Mouse (Mus musculus) kidney, adult 9 months (tissue): Measurements from ENCODE around the gene Elovl5.

Experiments used
- DNase-seq: peaks from one replicate; pipeline ENCODE4 v3.0.0; 2022

Gene Elovl5

GRCm38 (mm10) chr9:77929296-77929695 is 12.1 kb downstream of the Elovl5 start:
- DNase-seq, result no peak

GRCm38 (mm10) chr9:77930036-77930859 is 13.1 kb downstream of the Elovl5 start:
- DNase-seq, result no peak

- no peak for DNase-seq
These were observed 13.7 kb downstream of the Elovl5 start for GRCm38 (mm10) chr9:77930860-77931184.

GRCm38 (mm10) chr9:77931740-77932139 is 14.6 kb downstream of the Elovl5 start:
- no peak for DNase-seq

- peak; percentile 86 for DNase-seq
These were observed 18.9 kb downstream of the Elovl5 start for GRCm38 (mm10) chr9:77935818-77936611.

GRCm38 (mm10) chr9:77937875-77938274 is 20.7 kb downstream of the Elovl5 start:
- no peak for DNase-seq

GRCm38 (mm10) chr9:77938761-77939553 is 21.8 kb downstream of the Elovl5 start:
- peak; percentile 52 for DNase-seq

- no peak for DNase-seq
These were observed 22.4 kb downstream of the Elovl5 start for GRCm38 (mm10) chr9:77939554-77939920.

- no peak for DNase-seq
These were observed 23.9 kb downstream of the Elovl5 start for GRCm38 (mm10) chr9:77941058-77941457.

- DNase-seq, result no peak
These were observed 24.7 kb downstream of the Elovl5 start for GRCm38 (mm10) chr9:77941836-77942235.

- DNase-seq, result no peak
These were observed 25.2 kb downstream of the Elovl5 start for GRCm38 (mm10) chr9:77942411-77942810.

- no peak for DNase-seq
These were observed 26.2 kb downstream of the Elovl5 start for GRCm38 (mm10) chr9:77943316-77943715.

GRCm38 (mm10) chr9:77944195-77944594 is 27.0 kb downstream of the Elovl5 start:
- DNase-seq, result no peak

- no peak for DNase-seq
These were observed 28.9 kb downstream of the Elovl5 start for GRCm38 (mm10) chr9:77945792-77946666.

GRCm38 (mm10) chr9:77948214-77948613 is 31.1 kb downstream of the Elovl5 start:
- DNase-seq, result no peak

GRCm38 (mm10) chr9:77949753-77950268 is 32.6 kb downstream of the Elovl5 start:
- DNase-seq, result no peak

GRCm38 (mm10) chr9:77950841-77951475 is 33.8 kb downstream of the Elovl5 start:
- DNase-seq, result no peak

GRCm38 (mm10) chr9:77951971-77952370 is 34.8 kb downstream of the Elovl5 start:
- peak; percentile 64 for DNase-seq

GRCm38 (mm10) chr9:77953053-77953452 is 35.9 kb downstream of the Elovl5 start:
- DNase-seq, result no peak

- no peak for DNase-seq
These were observed 37.3 kb downstream of the Elovl5 start for GRCm38 (mm10) chr9:77954496-77954895.

- DNase-seq, result no peak
These were observed 37.8 kb downstream of the Elovl5 start for GRCm38 (mm10) chr9:77954981-77955380.

GRCm38 (mm10) chr9:77955511-77955910 is 38.3 kb downstream of the Elovl5 start:
- DNase-seq, result no peak
